Mouse (Mus musculus) testis, adult 2 months (tissue): ENCODE data around the gene Snd1.

ENCODE experiments used
- CTCF ChIP-seq: fragments of 200-500 bp; IDR thresholded peaks from 2 replicates; pipeline ENCODE4 v1.5.1; 2012; ENCODE audit warnings: low read depth, mild to moderate bottlenecking, inconsistent platforms, low read length, moderate library complexity; ENCODE audit not compliant: control insufficient read depth, insufficient read depth, insufficient replicate concordance
- POLR2A ChIP-seq: fragments of 200-500 bp; IDR thresholded peaks from 2 replicates; pipeline ENCODE4 v1.6.1; 2012; ENCODE audit warnings: low read depth, mild to moderate bottlenecking, inconsistent platforms, low read length, moderate library complexity; ENCODE audit not compliant: control insufficient read depth

DNA sequence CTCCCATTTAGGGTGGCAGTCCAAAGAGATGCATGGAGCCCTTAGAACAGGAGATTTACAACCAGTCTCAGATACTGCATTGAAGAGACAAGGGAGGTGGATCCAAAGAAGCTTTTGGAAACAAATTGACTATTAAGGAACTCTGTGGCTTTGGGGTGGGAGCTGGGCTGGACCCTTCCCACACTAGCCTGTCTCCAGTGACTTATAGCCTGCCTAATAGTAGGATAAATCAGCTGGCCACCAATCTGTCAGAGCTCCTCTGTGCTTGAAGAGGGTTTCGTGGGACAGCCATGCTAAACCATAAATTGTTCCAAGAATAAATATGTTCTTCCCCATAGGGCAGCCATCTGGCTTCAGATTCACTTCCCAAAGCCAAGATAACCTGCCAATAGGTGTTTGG is 400.4 kb downstream of the Snd1 start:
- TF ChIP-seq POLR2A = no peak
- no peak for TF ChIP-seq CTCF
